Mouse (Mus musculus): Measurements from ENCODE around the gene Thrb. TPM values are rescaled to one million over a fixed set of nuclear protein-coding genes. Genes with fewer than 3 reads are reported as not detected.

Gene Thrb
- total and polyA plus RNA-seq, 3 experiments, result not detected

GRCm38 (mm10) chr14:17747922-17748321, 87.9 kb downstream of the Thrb start:
- H3K79me2 ChIP-seq (ENCODE audit: control insufficient read depth, insufficient read depth, low read length, poor library complexity), result no peaks in the 10 kb centered on the region
- no peak overlapping the region for H3K4me3 ChIP-seq (ENCODE audit: control insufficient read depth in 1 of 2, insufficient read depth in 1 of 2, low read depth in 2 of 2, low read length in 2 of 2)
- TF ChIP-seq HCFC1 (IDR thresholded peaks at IDR 0.05; ENCODE audit: low read depth, low read length), result no peak
- no peak for TF ChIP-seq MEF2A (IDR thresholded peaks at IDR 0.05; ENCODE audit: extremely low read depth, insufficient replicate concordance, low read depth, low read length, poor library complexity, severe bottlenecking)
- no peak for TF ChIP-seq CHD2 (IDR thresholded peaks at IDR 0.05; ENCODE audit: low read length)
- no peak for TF ChIP-seq RCOR1 (IDR thresholded peaks at IDR 0.05; ENCODE audit: low read depth, low read length)
- no peak for TF ChIP-seq MAFK (IDR thresholded peaks at IDR 0.05; ENCODE audit: borderline replicate concordance, low read depth, low read length)
- no peak for TF ChIP-seq USF1 (IDR thresholded peaks at IDR 0.05; ENCODE audit: low read depth, low read length)
- no peak for TF ChIP-seq EP300 (IDR thresholded peaks at IDR 0.05; ENCODE audit: low read depth in 1 of 2, low read length in 2 of 2)
- TF ChIP-seq USF2 (IDR thresholded peaks at IDR 0.05; ENCODE audit: borderline replicate concordance in 1 of 2, insufficient read depth in 1 of 2, low read depth in 1 of 2, low read length in 2 of 2), result no peak
- TF ChIP-seq BHLHE40 (IDR thresholded peaks at IDR 0.05; ENCODE audit: borderline replicate concordance, low read depth, low read length), result no peak
- TF ChIP-seq ZNF384 (IDR thresholded peaks at IDR 0.05; ENCODE audit: low read depth, low read length), result no peak
- TF ChIP-seq POLR2A (IDR thresholded peaks at IDR 0.05; ENCODE audit: control insufficient read depth in 1 of 2, insufficient read depth in 1 of 2, low read depth in 1 of 2, low read length in 2 of 2, poor library complexity in 1 of 2), result no peak
- TF ChIP-seq GABPA (IDR thresholded peaks at IDR 0.05; ENCODE audit: low read depth, low read length), result no peak
- no peak for TF ChIP-seq RAD21 (IDR thresholded peaks at IDR 0.05; ENCODE audit: low read depth, low read length)
- no peak for TF ChIP-seq E2F4 (IDR thresholded peaks at IDR 0.05; ENCODE audit: borderline replicate concordance, low read depth, low read length)
- no peak overlapping the region for H3K9ac ChIP-seq (ENCODE audit: control insufficient read depth, low read depth, low read length, poor library complexity, severe bottlenecking)
- DNase-seq (ENCODE audit: low read depth, low spot score), result no peak
- H3K27ac ChIP-seq (ENCODE audit: control insufficient read depth, low read depth, low read length), result no peak overlapping the region
- no peaks in the 10 kb centered on the region for H3K36me3 ChIP-seq (ENCODE audit: control insufficient read depth in 1 of 2, insufficient read depth in 2 of 2, low read length in 2 of 2)
- no peaks in the 10 kb centered on the region for H3K9me3 ChIP-seq (replicated peaks; ENCODE audit: insufficient read depth, low read length)
- no peaks in the 10 kb centered on the region for H3K4me1 ChIP-seq (ENCODE audit: control insufficient read depth in 1 of 2, insufficient read depth in 2 of 2, low read length in 2 of 2)
- H3K27me3 ChIP-seq (ENCODE audit: control insufficient read depth in 1 of 2, insufficient read depth in 2 of 2, low read length in 2 of 2), result no peaks in the 10 kb centered on the region

- TF ChIP-seq MAFK (IDR thresholded peaks at IDR 0.05; ENCODE audit: borderline replicate concordance, low read depth, low read length), result no peak
- TF ChIP-seq POLR2AphosphoS5 (IDR thresholded peaks at IDR 0.05; ENCODE audit: borderline replicate concordance, low read depth, low read length), result no peak
- TF ChIP-seq NELFE (IDR thresholded peaks at IDR 0.05; ENCODE audit: low read depth, low read length), result no peak
- TF ChIP-seq USF1 (IDR thresholded peaks at IDR 0.05; ENCODE audit: low read depth, low read length), result no peak
- no peak for TF ChIP-seq NRF1 (IDR thresholded peaks at IDR 0.05; ENCODE audit: insufficient read depth, low read depth, low read length, poor library complexity, severe bottlenecking)
- Histone ChIP-seq H3K27ac (ENCODE audit: control insufficient read depth, low read depth, low read length) (no peak overlapping the region), H3K27me3 (ENCODE audit: control insufficient read depth in 1 of 2, insufficient read depth in 2 of 2, low read length in 2 of 2) (no peaks in the 10 kb centered on the region), H3K9ac (ENCODE audit: control insufficient read depth, low read depth, low read length, poor library complexity, severe bottlenecking) (no peak overlapping the region), H3K9me3 (replicated peaks; ENCODE audit: insufficient read depth, low read length) (no peaks in the 10 kb centered on the region), H3K36me3 (ENCODE audit: control insufficient read depth in 1 of 2, insufficient read depth in 2 of 2, low read length in 2 of 2) (no peaks in the 10 kb centered on the region), H3K79me2 (ENCODE audit: control insufficient read depth, insufficient read depth, low read length, poor library complexity) (no peaks in the 10 kb centered on the region), H3K4me3 (ENCODE audit: control insufficient read depth in 1 of 2, insufficient read depth in 1 of 2, low read depth in 2 of 2, low read length in 2 of 2) (no peak overlapping the region), H3K4me1 (ENCODE audit: control insufficient read depth in 1 of 2, insufficient read depth in 2 of 2, low read length in 2 of 2) (no peaks in the 10 kb centered on the region)
- DNase-seq (ENCODE audit: low read depth, low spot score), result no peak
Measured at GRCm38 (mm10) chr14:17748945-17749344, 88.9 kb downstream of the Thrb start.
